Mouse (Mus musculus) olfactory bulb, adult 2 months (tissue): ENCODE results near the gene Tshz2. TPM values are rescaled to one million over a fixed set of nuclear protein-coding genes. Genes with fewer than 3 reads are reported as not detected.

Experiments used
- H3K27ac ChIP-seq: fragments of 200-500 bp; 2 replicates; pipeline ENCODE4 v1.5.1; 2012; ENCODE audit warnings: low read depth, low read length; ENCODE audit not compliant: insufficient read depth
- H3K4me1 ChIP-seq: fragments of 200-500 bp; 2 replicates; pipeline ENCODE4 v1.6.1; 2012; ENCODE audit warnings: low read length; ENCODE audit not compliant: control insufficient read depth, insufficient read depth
- H3K4me3 ChIP-seq: fragments of 200-500 bp; 2 replicates; pipeline ENCODE4 v1.5.1; 2012; ENCODE audit warnings: mild to moderate bottlenecking, low read depth, low read length, moderate library complexity; ENCODE audit not compliant: insufficient read depth
- CTCF ChIP-seq: fragments of 200-500 bp; IDR thresholded peaks from 2 replicates; pipeline ENCODE4 v1.5.1; 2012; ENCODE audit warnings: low read depth, mild to moderate bottlenecking, low read length, moderate library complexity; ENCODE audit not compliant: insufficient read depth
- POLR2A ChIP-seq: fragments of 200-500 bp; IDR thresholded peaks from 2 replicates; pipeline ENCODE4 v1.6.1; 2012; ENCODE audit warnings: mild to moderate bottlenecking, low read depth, low read length, moderate library complexity; ENCODE audit not compliant: insufficient read depth
- WGBS: fragments of 180-500 bp; shearing (Covaris S2); methylation state at CpG from one replicate; pipeline ENCODE4 v1.1.7; 2018; 5-methylcytosine and 5-hydroxymethylcytosine counted together
- polyA plus RNA-seq: library from polyadenylated mRNA; stranded (reverse); fragments of >200 nt; gene quantifications from 2 replicates; pipeline ENCODE4 v1.2.4, GENCODE M21; 2012; ENCODE audit warnings: low replicate concordance; ENCODE audit not compliant: missing spikeins, insufficient read depth, insufficient read length

Gene Tshz2
- polyA plus RNA-seq, 1 experiment = not detected

GRCm38 (mm10) chr2:169685747-169686146 lies 52.9 kb downstream of the Tshz2 start:
- TF ChIP-seq POLR2A = no peak
- TF ChIP-seq CTCF = no peak
- 82% methylated on average over 7 of the region's 7 CpGs for WGBS
- Histone ChIP-seq H3K4me1 (no peaks in the 10 kb centered on the region), H3K27ac (no peak overlapping the region), H3K4me3 (no peak overlapping the region)

- H3K4me1 ChIP-seq = no peaks in the 10 kb centered on the region
- H3K27ac ChIP-seq = no peak overlapping the region
- 86% methylated on average over 12 of the region's 12 CpGs for whole genome bisulfite sequencing
- TF ChIP-seq POLR2A (no peak), CTCF (no peak)
- H3K4me3 ChIP-seq = no peak overlapping the region
Measured at GRCm38 (mm10) chr2:169686697-169687430, 54.1 kb downstream of the Tshz2 start.

DNA sequence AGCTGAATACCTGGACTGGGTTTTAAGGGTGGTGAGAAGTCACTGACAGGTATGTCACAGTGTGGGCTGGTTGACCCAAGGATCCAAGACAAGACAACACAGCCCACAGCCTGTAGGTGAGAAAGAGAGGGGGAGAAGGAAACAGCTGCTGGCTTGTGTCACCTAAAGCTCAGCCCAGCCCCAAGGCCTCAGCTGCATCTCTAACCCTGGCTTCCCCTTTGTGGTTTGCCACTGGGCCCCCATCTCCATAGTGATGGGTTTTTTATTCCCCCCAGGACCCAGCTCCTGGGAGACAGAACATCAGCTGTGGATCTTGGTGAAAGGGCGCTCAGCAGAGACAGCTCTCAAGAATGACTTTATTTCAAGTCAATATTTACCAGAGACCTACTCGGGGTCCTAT lies 57.2 kb downstream of the Tshz2 start:
- WGBS = 93% methylated on average over 2 of the region's 2 CpGs
- Histone ChIP-seq H3K4me3 (no peak overlapping the region), H3K27ac (no peak overlapping the region), H3K4me1 (no peaks in the 10 kb centered on the region)
- TF ChIP-seq POLR2A (no peak), CTCF (no peak)

- H3K27ac ChIP-seq = no peak overlapping the region
- 95% methylated on average over 9 of the region's 9 CpGs for WGBS
- H3K4me1 ChIP-seq = no peaks in the 10 kb centered on the region
Measured at GRCm38 (mm10) chr2:169694494-169694893, 61.7 kb downstream of the Tshz2 start.

DNA sequence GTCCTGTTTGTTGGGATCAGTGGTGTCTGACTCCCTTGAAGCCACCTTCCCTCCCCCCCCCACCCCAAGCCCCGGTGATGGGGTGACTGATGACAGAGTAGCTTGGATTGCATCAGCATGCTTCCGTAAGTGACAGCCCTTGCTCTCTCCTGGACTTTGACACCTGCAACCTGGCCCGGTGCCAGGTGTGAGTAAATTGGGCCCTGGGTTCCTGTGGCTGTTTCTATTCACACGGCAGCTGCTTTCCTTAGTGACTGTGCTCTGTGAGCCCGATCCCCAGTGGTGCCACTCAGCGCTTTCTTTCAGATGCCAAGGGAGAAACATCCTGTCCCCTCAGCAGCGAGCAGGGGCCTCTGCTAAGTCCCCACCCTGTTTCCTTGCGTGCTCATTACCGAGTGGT lies 62.2 kb downstream of the Tshz2 start:
- Histone ChIP-seq H3K4me1 (no peaks in the 10 kb centered on the region), H3K4me3 (no peak overlapping the region), H3K27ac (no peak overlapping the region)
- no peak for TF ChIP-seq CTCF
- no peak for TF ChIP-seq POLR2A
- WGBS = 73% methylated on average over 9 of the region's 9 CpGs

More at GRCm38 (mm10) chr2:169694494-169694893, 61.7 kb downstream of the Tshz2 start:
- TF ChIP-seq POLR2A (no peak), CTCF (no peak)
- H3K4me3 ChIP-seq = no peak overlapping the region

DNA sequence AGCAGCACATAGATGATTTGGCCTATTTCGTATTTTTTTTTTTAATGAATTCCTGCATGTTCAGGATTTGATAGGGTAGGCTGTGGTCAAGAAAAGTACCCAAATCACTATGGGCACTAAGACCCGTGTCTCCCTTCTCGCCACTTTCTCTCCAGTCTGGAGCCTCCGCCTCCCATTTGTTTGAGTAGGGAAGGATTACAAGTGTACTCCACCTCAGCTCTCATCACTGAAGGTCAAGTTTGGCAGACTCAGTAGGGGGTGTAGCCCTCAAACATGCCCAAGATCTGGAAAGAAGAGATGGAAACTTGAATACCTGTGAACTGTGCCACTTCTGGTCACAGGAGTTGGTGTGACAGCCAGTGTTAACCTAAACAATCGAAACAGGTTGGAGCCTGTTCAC lies 66.3 kb downstream of the Tshz2 start:
- Histone ChIP-seq H3K4me1 (no peaks in the 10 kb centered on the region), H3K4me3 (no peak overlapping the region), H3K27ac (no peak overlapping the region)
- WGBS = 96% methylated on average over 5 of the region's 5 CpGs
- TF ChIP-seq POLR2A (no peak), CTCF (no peak)

DNA sequence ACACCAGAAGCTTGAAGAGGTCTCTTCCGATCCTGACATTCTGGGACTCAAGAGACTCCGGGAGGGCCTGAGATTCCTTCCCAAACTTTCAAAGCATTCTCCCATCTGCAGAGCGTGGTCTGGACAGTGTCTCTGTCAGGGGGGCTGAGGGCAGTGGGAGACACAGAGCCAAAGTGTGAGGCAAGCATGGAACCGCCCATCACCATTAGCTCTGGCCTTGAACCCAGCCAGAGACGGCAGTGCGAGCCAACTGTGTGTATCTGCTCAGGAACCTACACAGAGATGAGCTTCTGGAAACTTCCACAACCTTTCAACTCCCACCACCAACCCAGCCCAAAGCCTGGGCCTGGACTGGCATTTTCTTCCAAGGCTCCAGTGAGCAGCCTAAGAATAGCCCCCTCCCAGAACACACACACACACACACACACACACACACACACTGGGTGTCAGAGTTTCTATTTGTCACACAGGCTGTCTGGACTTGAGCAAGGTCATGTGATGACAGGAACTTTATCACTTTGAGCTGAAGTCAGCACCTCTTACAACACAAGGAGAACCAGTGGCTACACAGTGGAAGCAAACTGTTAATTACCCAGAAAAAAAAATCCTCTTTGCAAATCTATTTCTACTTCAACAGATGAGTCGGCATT lies 67.2 kb downstream of the Tshz2 start:
- no peaks in the 10 kb centered on the region for H3K4me1 ChIP-seq
- no peak overlapping the region for H3K4me3 ChIP-seq
- H3K27ac ChIP-seq = no peak overlapping the region
- TF ChIP-seq CTCF (no peak), POLR2A (no peak)
- WGBS = 84% methylated on average over 7 of the region's 7 CpGs

DNA sequence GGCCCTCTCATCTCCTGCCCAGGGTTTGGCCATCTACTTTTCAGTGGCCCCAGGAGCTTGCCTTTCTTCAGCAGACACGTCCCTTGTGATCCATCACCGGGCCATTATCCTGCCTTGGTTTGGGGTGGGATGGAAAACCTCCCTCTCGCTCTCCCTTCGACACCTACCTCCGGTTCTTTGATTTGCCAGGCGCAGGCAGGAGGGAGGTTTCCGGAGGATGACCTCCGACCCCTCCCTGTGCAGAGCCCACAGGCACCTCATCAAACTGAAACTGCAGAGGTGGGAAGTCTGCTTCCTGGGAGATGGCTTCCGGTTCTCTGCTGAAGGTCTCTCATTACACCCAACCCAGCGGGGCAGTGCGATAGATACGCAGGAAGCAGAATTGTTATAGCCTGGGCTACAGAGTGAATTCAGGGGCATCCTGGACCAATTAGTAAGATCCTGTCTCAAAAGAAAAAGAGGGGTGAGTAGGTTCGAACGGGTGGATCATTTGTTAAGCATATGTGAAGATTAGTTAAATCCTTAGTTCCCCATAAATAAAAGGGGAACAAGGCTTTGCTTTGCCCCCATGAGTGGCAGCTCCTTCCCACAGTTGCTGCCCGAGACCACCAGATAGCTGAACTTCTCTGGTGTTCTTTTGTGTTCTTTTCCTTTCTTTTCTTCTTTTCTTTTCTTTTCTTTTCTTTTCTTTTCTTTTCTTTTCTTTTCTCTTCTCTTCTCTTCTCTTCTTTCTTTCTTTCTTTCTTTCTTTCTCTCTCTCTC lies 70.1 kb downstream of the Tshz2 start:
- Histone ChIP-seq H3K4me1 (no peaks in the 10 kb centered on the region), H3K27ac (no peak overlapping the region), H3K4me3 (no peak overlapping the region)
- 80% methylated on average over 15 of the region's 15 CpGs for WGBS
- TF ChIP-seq POLR2A = no peak
- no peak for TF ChIP-seq CTCF
